14 mouse cellular contexts compared by ENCODE assay signal in the genomic region with DNA sequence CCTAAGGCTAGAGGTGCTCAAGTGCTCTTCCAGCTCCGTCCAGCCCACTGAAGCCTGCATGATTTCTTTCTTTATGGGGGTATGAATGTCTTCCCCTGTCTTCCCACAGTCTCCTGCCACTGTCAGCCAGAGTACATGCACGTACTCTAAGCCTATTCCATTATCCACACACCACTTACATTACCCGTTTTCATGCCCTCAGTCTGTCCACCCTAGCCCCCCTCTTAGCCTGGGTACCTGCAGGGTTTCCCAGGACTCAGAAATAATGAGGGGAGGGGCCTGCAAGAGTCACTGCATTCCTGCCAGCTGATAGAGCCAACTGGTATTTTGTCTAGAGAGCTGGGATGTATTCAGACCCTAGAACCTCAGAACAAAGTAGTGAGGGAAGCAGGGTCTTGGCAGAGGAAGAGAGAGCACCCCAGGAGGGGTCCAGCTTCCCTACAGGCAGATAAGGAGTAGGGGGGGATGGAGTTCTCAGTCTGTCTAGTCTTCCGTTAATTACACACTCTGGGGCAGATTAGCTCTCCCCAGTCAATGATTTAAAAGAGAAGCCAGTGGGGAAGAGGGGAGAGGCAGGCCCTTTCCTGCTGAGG. TPM values are rescaled to one million over a fixed set of nuclear protein-coding genes. Genes with fewer than 3 reads are reported as not detected.
A peak's percentile ranks its signal among the peaks of the same experiment; 100 is the strongest.
DNase-seq lines count a peak whose midpoint lies in the region; ATAC-seq lines count a peak whose summit lies in the region.
"Had no signal": no experiment of that assay in that cellular context is flagged by ENCODE, and none has a peak within 500 bp of the region (broad histone marks: within the 10 kb centered on the region; RNA-seq: fewer than 3 reads in every experiment).

No protein-coding gene starts in this region.

- 29% methylated on average over 4 of the region's 4 CpGs for WGBS in heart, embryonic 15.5 days
- 34% methylated on average over 4 of the region's 4 CpGs for WGBS in neural tube, embryonic 14.5 days
- 43% methylated on average over 4 of the region's 4 CpGs for WGBS in neural tube, embryonic 15.5 days
- WGBS in hindbrain, embryonic 14.5 days = 25% methylated on average over 4 of the region's 4 CpGs

- peaks cover 26% of the 10 kb centered on the region for H3K4me1 ChIP-seq in heart, embryonic 15.5 days (replicated peaks)
- peaks cover 2% of the 10 kb centered on the region; the same call in 1 of the 2 replicates for H3K4me1 ChIP-seq in neural tube, embryonic 14.5 days (ENCODE audit: control insufficient read depth, insufficient read depth, low read length)
- H3K4me1 ChIP-seq in neural tube, embryonic 15.5 days = peaks cover 10% of the 10 kb centered on the region
- H3K4me1 ChIP-seq in hindbrain, embryonic 14.5 days (replicated peaks; ENCODE audit: control insufficient read depth, insufficient read depth, low read length) = 0 out of 2 replicates have a peak, but pooled peaks cover 3% of the 10 kb centered on the region

- H3K36me3 ChIP-seq in heart, embryonic 15.5 days = peaks cover 28% of the 10 kb centered on the region
- H3K36me3 ChIP-seq in neural tube, embryonic 14.5 days (ENCODE audit: control insufficient read depth, insufficient read depth, low read length) = peaks cover 21% of the 10 kb centered on the region
- peaks cover 30% of the 10 kb centered on the region for H3K36me3 ChIP-seq in neural tube, embryonic 15.5 days
- H3K36me3 ChIP-seq in hindbrain, embryonic 14.5 days (replicated peaks; ENCODE audit: control insufficient read depth, insufficient read depth) = peaks cover 39% of the 10 kb centered on the region

- no peak overlapping the region for H3K9ac ChIP-seq in heart, embryonic 15.5 days
- H3K9ac ChIP-seq in neural tube, embryonic 14.5 days (replicated peaks; ENCODE audit: low read depth, low read length) = no peak overlapping the region
- H3K9ac ChIP-seq in neural tube, embryonic 15.5 days (replicated peaks) = no peak overlapping the region
- no peak overlapping the region for H3K9ac ChIP-seq in hindbrain, embryonic 14.5 days

- H3K4me2 ChIP-seq in heart, embryonic 15.5 days = no peak overlapping the region
- no peak overlapping the region for H3K4me2 ChIP-seq in neural tube, embryonic 14.5 days (ENCODE audit: low read depth, low read length)
- no peak overlapping the region for H3K4me2 ChIP-seq in neural tube, embryonic 15.5 days
- no peak overlapping the region for H3K4me2 ChIP-seq in hindbrain, embryonic 14.5 days (replicated peaks)

- DNase-seq in heart, postnatal 10 days = no peak
- DNase-seq in hindbrain, embryonic 14.5 days (ENCODE audit: low spot score) = no peak
- DNase-seq in left cerebral cortex, postnatal 14 days (ENCODE audit: low spot score in 2 of 2) = no peak
- DNase-seq in cerebellum, postnatal 10 days = no peak
- DNase-seq: cerebellum, adult 9-11 months; kidney, adult 9 months; retina, postnatal 1 day; thymus, postnatal 4 days had no signal

- intact Hi-C loops in heart, postnatal 10 days (cut with DNase I) = no loop called here
- intact Hi-C loops in left cerebral cortex, postnatal 14 days (cut with DNase I) = no loop called here

- ATAC-seq in heart, embryonic 15.5 days (replicated peaks; ENCODE audit: insufficient number of reproducible peaks, insufficient read depth, low FRiP score, low read depth) = no peak; the same call in 1 of the 2 replicates
- ATAC-seq in neural tube, embryonic 14.5 days (ENCODE audit: low read depth) = peak; percentile 29; the same call in 1 of the 2 replicates
- ATAC-seq in neural tube, embryonic 15.5 days (ENCODE audit: low FRiP score) = no peak
- peak; percentile 26; the same call in 1 of the 2 replicates for ATAC-seq in hindbrain, embryonic 14.5 days (ENCODE audit: low FRiP score)
- ATAC-seq: CD4-positive, CD25-positive, alpha-beta regulatory T cell, adult 4 months had no signal

- H3K9me3 ChIP-seq in heart, embryonic 15.5 days (replicated peaks) = no peaks in the 10 kb centered on the region
- H3K9me3 ChIP-seq in neural tube, embryonic 14.5 days (ENCODE audit: control insufficient read depth, low read length) = no peaks in the 10 kb centered on the region
- no peaks in the 10 kb centered on the region for H3K9me3 ChIP-seq in neural tube, embryonic 15.5 days (replicated peaks)
- no peaks in the 10 kb centered on the region for H3K9me3 ChIP-seq in hindbrain, embryonic 14.5 days (ENCODE audit: control insufficient read depth, low read length)

- peak overlapping the region; percentile 37; the same call in 1 of the 2 replicates for H3K27ac ChIP-seq in heart, embryonic 15.5 days
- H3K27ac ChIP-seq in neural tube, embryonic 14.5 days (ENCODE audit: low read depth, low read length) = no peak overlapping the region
- H3K27ac ChIP-seq in neural tube, embryonic 15.5 days (replicated peaks) = no peak overlapping the region
- H3K27ac ChIP-seq in hindbrain, embryonic 14.5 days = peak overlapping the region; percentile 49; the same call in 1 of the 2 replicates
- H3K27ac ChIP-seq: stomach, postnatal 0 days had no signal

- H3K4me3 ChIP-seq in heart, embryonic 15.5 days = no peak overlapping the region
- H3K4me3 ChIP-seq in neural tube, embryonic 14.5 days (ENCODE audit: low read depth, low read length) = no peak overlapping the region
- H3K4me3 ChIP-seq in neural tube, embryonic 15.5 days (replicated peaks) = no peak overlapping the region
- H3K4me3 ChIP-seq in hindbrain, embryonic 14.5 days (replicated peaks; ENCODE audit: low read length) = no peak overlapping the region
- H3K4me3 ChIP-seq: megakaryocyte, embryonic 14.5 days had no signal

- no peaks in the 10 kb centered on the region for H3K27me3 ChIP-seq in heart, embryonic 15.5 days
- no peaks in the 10 kb centered on the region for H3K27me3 ChIP-seq in neural tube, embryonic 14.5 days (ENCODE audit: control insufficient read depth, insufficient read depth, low read length)
- H3K27me3 ChIP-seq in neural tube, embryonic 15.5 days (replicated peaks) = no peaks in the 10 kb centered on the region
- no peaks in the 10 kb centered on the region for H3K27me3 ChIP-seq in hindbrain, embryonic 14.5 days (ENCODE audit: control insufficient read depth, insufficient read depth, low read length)

RNA-seq across cellular contexts. Expression of gene Ephb3, which starts 20.2 kb away (rescaled TPM):
- 12.1 and 15.3 TPM in 2 replicates for polyA plus RNA-seq in heart, embryonic 15.5 days (2015; fragmentation: Nextera tagmentation; extraction: Ambion mirVana)
- total RNA-seq in heart, postnatal 10 days (2021) = 10 to 100 TPM in 1 of 2 experiments, 1 to 10 TPM in 1; 8.4 to 11.7 TPM
- polyA plus RNA-seq in neural tube, embryonic 14.5 days (2014; fragmentation: Nextera tagmentation; extraction: Ambion mirVana) = 11.4 and 12.0 TPM in 2 replicates
- polyA plus RNA-seq in neural tube, embryonic 15.5 days (2015; fragmentation: Nextera tagmentation; extraction: Ambion mirVana) = 12.0 and 14.4 TPM in 2 replicates
- polyA plus RNA-seq in hindbrain, embryonic 14.5 days (2014; fragmentation: Nextera tagmentation; extraction: Ambion mirVana) = 11.8 and 11.9 TPM in 2 replicates
- total RNA-seq in left cerebral cortex, postnatal 14 days (2021) = 10 to 100 TPM; 31.4 to 35.5 TPM
- polyA plus RNA-seq: CD4-positive, CD25-positive, alpha-beta regulatory T cell, adult 4 months had no signal

Comparison
In these comparisons a context has a peak if more than half of its experiments do, and no peak if none do; other contexts are left out.
1. ATAC-seq: peak in neural tube, embryonic 14.5 days (single experiment) and hindbrain, embryonic 14.5 days (single experiment); none in heart, embryonic 15.5 days (single experiment) and neural tube, embryonic 15.5 days (single experiment).
2. H3K27ac ChIP-seq: peak in heart, embryonic 15.5 days (single experiment) and hindbrain, embryonic 14.5 days (single experiment); none in neural tube, embryonic 14.5 days (single experiment) and neural tube, embryonic 15.5 days (single experiment).